Mouse (Mus musculus) liver, embryonic 14.5 days (tissue): ENCODE results near the gene 4930469K13Rik. TPM values are rescaled to one million over a fixed set of nuclear protein-coding genes. Genes with fewer than 3 reads are reported as not detected.

Experiments used
- ATAC-seq: fragments of 200-750 bp; cut with Nextera tagmentation; 2 replicates; pipeline ENCODE4 v1.8.0; 2017; ENCODE audit warnings: moderate number of reproducible peaks, mild to moderate bottlenecking, moderate library complexity; ENCODE audit not compliant: insufficient read depth
- DNase-seq, 3 experiments: peaks; one replicate each; pipeline ENCODE4 v3.0.0-alpha.2; 2012 to 2013; ENCODE audit warnings: low read depth in 3 of 3, low spot score in 3 of 3
- H3K27ac ChIP-seq: fragments of 300-500 bp; sonication (generic); 2 replicates; pipeline ENCODE4 v1.5.1; 2014; ENCODE audit warnings: moderate library complexity, mild to moderate bottlenecking, control low read depth, inconsistent platforms
- H3K27me3 ChIP-seq: fragments of 300-500 bp; sonication (generic); 2 replicates; pipeline ENCODE4 v1.6.1; 2014; ENCODE audit warnings: mild to moderate bottlenecking, low read length, moderate library complexity; ENCODE audit not compliant: control insufficient read depth, insufficient read depth
- H3K36me3 ChIP-seq: fragments of 300-500 bp; sonication (generic); replicated peaks from 2 replicates; pipeline ENCODE4 v1.6.1; 2014; ENCODE audit warnings: low read depth; ENCODE audit not compliant: control insufficient read depth, insufficient read depth
- H3K4me1 ChIP-seq, 2 experiments: fragments of 200-500 bp in 1 of 2; fragments of 300-500 bp in 1 of 2; sonication (generic) in 1 of 2; replicated peaks; 2 replicates each; pipeline ENCODE4 v1.6.1; 2012 to 2014; ENCODE audit warnings: antibody characterized with exemption in 1 of 2, inconsistent platforms in 1 of 2, low read length in 1 of 2; ENCODE audit not compliant: control insufficient read depth in 2 of 2, insufficient read depth in 2 of 2
- H3K4me2 ChIP-seq: fragments of 300-500 bp; sonication (generic); 2 replicates; pipeline ENCODE4 v1.6.1; 2014; ENCODE audit warnings: low read depth, mild to moderate bottlenecking, control low read depth, moderate library complexity
- H3K4me3 ChIP-seq, 2 experiments: fragments of 200-500 bp in 1 of 2; fragments of 300-500 bp in 1 of 2; sonication (generic) in 1 of 2; 2 replicates each; pipeline ENCODE4 v1.5.1; 2012 to 2014; ENCODE audit warnings: low read depth in 2 of 2, low read length in 2 of 2, mild to moderate bottlenecking in 2 of 2, control low read depth in 1 of 2, inconsistent platforms in 1 of 2, moderate library complexity in 1 of 2; ENCODE audit not compliant: insufficient read depth in 1 of 2
- H3K9ac ChIP-seq: fragments of 300-500 bp; sonication (generic); replicated peaks from 2 replicates; pipeline ENCODE4 v1.6.1; 2014; ENCODE audit warnings: mild to moderate bottlenecking, control low read depth, moderate library complexity
- H3K9me3 ChIP-seq: fragments of 300-500 bp; sonication (generic); 2 replicates; pipeline ENCODE4 v1.6.1; 2016; ENCODE audit warnings: low read length, mixed read lengths; ENCODE audit not compliant: control insufficient read depth
- CTCF ChIP-seq: IDR thresholded peaks from 2 replicates; pipeline ENCODE4 v1.5.1; 2016; ENCODE audit warnings: antibody characterized with exemption, low read depth, control low read depth
- EP300 ChIP-seq: IDR thresholded peaks from 2 replicates; pipeline ENCODE4 v1.6.1; 2016; ENCODE audit warnings: antibody characterized with exemption, low read depth
- WGBS: fragments of 180-500 bp; shearing (Covaris S2); extraction: QIAGEN DNeasy Blood & Tissue Kit; methylation state at CpG from one replicate; pipeline ENCODE4 v1.1.7; 2014; ENCODE audit not compliant: insufficient replicate concordance; 5-methylcytosine and 5-hydroxymethylcytosine counted together
- polyA plus RNA-seq, 2 experiments: library from polyadenylated mRNA; depleted of rRNA in 1 of 2; stranded (reverse) in 1 of 2; unstranded in 1 of 2; fragments of >200 nt; fragmentation: Nextera tagmentation in 1 of 2; extraction: Ambion mirVana in 1 of 2; gene quantifications; 2 replicates each; pipeline versions ENCODE4 v1.2.1 to v1.2.3; 2012 to 2014

The 4930469K13Rik gene
- polyA plus RNA-seq, 2 experiments: not detected

DNA sequence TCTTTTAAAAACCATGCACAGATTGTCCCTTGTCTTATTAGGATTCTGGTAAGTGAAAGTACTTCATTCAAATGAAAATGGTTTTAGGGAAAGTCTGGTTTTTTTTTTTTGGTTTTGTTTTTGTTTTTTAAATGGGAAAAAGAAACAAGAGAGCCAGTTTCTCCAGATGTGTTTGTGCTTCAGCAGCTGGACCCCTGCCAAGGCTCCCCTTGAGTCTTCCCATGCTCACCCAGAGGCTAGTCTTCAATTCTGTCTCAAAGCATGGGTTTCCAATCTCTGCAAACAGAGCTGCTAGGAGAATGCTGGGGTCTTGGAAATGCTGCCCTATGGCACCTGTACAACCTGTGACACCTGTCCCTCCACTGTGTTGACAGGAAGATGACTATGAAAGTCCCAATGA lies 27.8 kb downstream of the 4930469K13Rik start:
- TF ChIP-seq EP300 (no peak), CTCF (no peak)
- Histone ChIP-seq H3K4me3 (no peak overlapping the region), H3K4me2 (no peak overlapping the region), H3K36me3 (no peaks in the 10 kb centered on the region), H3K27ac (no peak overlapping the region), H3K9ac (no peak overlapping the region), H3K4me1 (peaks cover 0 to 8% of the 10 kb centered on the region in 2 experiments; a peak in 2 of 4 replicates), H3K9me3 (no peaks in the 10 kb centered on the region), H3K27me3 (no peaks in the 10 kb centered on the region)
- ATAC-seq (no peak), DNase-seq (no peak)

DNA sequence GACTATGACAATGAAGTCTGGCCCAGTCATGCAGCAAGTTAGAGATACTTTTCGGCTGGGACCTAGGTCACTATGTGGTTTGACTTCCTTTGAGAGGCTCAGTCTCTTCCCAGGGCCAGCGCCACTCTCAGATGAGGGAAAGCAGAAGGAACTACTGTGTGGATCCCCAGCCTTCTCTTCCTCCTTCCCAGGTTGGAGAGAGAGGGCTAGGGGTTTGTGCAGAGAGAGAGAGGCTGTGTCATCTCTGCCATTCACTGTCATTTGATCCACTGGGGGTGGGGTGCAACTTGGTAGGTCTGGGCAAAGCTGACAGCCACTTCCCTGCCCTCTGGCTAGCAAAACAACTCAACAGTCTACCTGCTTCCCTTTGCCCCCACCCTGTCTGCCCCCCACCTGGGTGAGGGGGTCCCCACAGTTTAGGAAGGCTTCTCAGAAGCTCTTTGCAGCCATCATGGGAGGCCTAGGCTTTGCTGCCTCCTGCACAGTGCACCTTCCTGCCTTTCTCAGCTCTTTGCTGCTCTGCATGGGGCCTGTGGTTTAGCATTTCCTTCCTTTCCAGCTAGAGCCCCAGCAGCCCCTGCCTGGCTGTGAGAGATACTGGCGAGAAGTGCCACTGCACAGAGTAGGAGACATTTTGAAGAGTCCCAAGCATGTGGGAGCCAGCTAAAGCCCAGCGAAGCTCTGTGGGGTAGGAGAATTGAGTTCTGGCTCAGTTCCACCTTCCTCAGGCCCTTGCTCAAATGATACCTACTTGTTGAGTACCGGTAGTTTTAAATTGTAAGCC lies 34.5 kb downstream of the 4930469K13Rik start:
- TF ChIP-seq CTCF (no peak), EP300 (0 out of 2 replicates have a peak, but pooled peaks have one; percentile 20)
- H3K4me3 ChIP-seq: no peak overlapping the region
- no peak overlapping the region for H3K27ac ChIP-seq
- no peak overlapping the region for H3K9ac ChIP-seq
- H3K4me2 ChIP-seq: no peak overlapping the region
- no peaks in the 10 kb centered on the region for H3K9me3 ChIP-seq
- no peaks in the 10 kb centered on the region for H3K36me3 ChIP-seq
- WGBS: 17% methylated on average over 5 of the region's 5 CpGs
- ATAC-seq: peak; percentile 77; the same call in 1 of the 2 replicates
- peaks cover 4 to 38% of the 10 kb centered on the region in 2 experiments; a peak in 3 of 4 replicates for H3K4me1 ChIP-seq
- H3K27me3 ChIP-seq: no peaks in the 10 kb centered on the region
- DNase-seq: no peak

DNA sequence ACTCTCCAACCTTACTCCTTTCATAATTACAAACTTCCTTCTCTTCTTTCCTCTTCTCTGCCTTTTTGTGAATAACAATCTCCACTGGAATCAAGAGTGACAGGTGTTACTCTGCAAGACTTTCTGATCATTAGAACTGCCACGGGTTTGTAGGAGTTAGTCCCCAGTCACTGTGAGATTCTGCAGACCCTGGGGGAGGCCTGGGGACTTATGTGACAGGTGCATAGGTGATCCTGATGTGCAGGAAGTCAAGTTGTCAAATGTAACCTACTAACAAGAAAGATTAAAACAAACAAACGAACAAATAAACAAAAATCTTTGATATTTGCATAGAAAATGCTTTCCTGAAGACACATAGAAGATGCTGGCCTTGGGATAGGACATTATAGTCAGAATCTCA lies 35.1 kb downstream of the 4930469K13Rik start:
- ATAC-seq: no peak
- H3K36me3 ChIP-seq: no peaks in the 10 kb centered on the region
- DNase-seq: no peak
- no peak overlapping the region for H3K27ac ChIP-seq
- H3K9me3 ChIP-seq: no peaks in the 10 kb centered on the region
- H3K4me2 ChIP-seq: no peak overlapping the region
- no peak overlapping the region for H3K9ac ChIP-seq
- no peak for TF ChIP-seq CTCF
- no peak for TF ChIP-seq EP300
- H3K4me1 ChIP-seq: peaks cover 9 to 42% of the 10 kb centered on the region in 2 experiments; a peak in 3 of 4 replicates
- WGBS: 20% methylated on average over 2 of the region's 2 CpGs
- H3K27me3 ChIP-seq: no peaks in the 10 kb centered on the region
- no peak overlapping the region for H3K4me3 ChIP-seq

DNA sequence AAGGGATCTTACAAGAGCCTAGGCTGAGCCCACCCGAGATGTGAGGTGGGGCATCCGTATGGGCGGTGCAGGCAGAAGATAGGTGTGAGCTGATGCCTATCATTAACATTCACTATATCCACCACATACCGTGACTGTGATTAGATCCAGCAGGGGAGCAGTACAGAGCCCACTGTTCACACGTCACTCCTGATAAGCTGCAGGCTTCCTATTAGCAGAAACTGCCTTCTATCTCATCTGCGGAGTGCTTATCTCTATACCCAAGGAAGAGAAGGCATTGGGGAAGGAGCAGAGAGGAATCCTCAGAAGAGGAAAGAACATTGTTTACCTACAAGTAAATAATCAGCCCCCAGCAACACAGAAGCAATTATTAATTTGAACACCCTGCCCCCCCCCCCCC lies 36.6 kb downstream of the 4930469K13Rik start:
- no peak overlapping the region for H3K4me3 ChIP-seq
- no peaks in the 10 kb centered on the region for H3K36me3 ChIP-seq
- H3K9me3 ChIP-seq: no peaks in the 10 kb centered on the region
- no peaks in the 10 kb centered on the region for H3K27me3 ChIP-seq
- H3K4me2 ChIP-seq: no peak overlapping the region
- peaks cover 9 to 45% of the 10 kb centered on the region in 2 experiments; a peak in 3 of 4 replicates for H3K4me1 ChIP-seq
- TF ChIP-seq EP300 (no peak), CTCF (no peak)
- H3K9ac ChIP-seq: no peak overlapping the region
- ATAC-seq: peak; percentile 47
- 5% methylated on average over 6 of the region's 6 CpGs for WGBS
- no peak for DNase-seq
- no peak overlapping the region for H3K27ac ChIP-seq

DNA sequence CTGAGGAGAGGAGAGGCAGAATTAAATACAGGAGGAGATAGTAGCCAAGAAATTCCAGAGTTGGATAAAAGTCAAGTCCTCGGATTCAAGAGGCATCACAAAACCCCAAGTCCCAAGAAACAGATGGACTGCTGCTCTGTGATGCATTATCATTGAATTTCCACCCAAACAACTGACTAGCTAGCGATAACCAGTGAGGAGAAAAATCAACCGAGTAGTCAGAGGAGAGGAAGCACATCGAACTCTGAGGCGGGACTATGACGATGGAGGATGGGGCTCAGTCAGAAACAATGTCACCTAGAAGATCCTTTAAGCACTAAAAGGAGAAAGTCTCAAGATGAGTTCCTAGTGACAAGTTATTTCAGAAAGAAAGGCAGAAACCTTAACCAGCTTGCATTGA lies 39.4 kb downstream of the 4930469K13Rik start:
- peak overlapping the region; percentile 26 for H3K4me2 ChIP-seq
- H3K27ac ChIP-seq: no peak overlapping the region
- ATAC-seq: peak; percentile 60
- WGBS: 24% methylated on average over 6 of the region's 6 CpGs
- H3K9me3 ChIP-seq: no peaks in the 10 kb centered on the region
- H3K4me1 ChIP-seq: peaks cover 9 to 36% of the 10 kb centered on the region in 2 experiments; a peak in 3 of 4 replicates
- no peaks in the 10 kb centered on the region for H3K36me3 ChIP-seq
- no peak overlapping the region for H3K9ac ChIP-seq
- TF ChIP-seq CTCF: no peak
- peak; percentile 27; the same call in 1 of the 2 replicates for TF ChIP-seq EP300
- no peak overlapping the region for H3K4me3 ChIP-seq
- DNase-seq: no peak
- no peaks in the 10 kb centered on the region for H3K27me3 ChIP-seq
